Mouse (Mus musculus): ENCODE data around the gene Trmt2a. TPM values are rescaled to one million over a fixed set of nuclear protein-coding genes. Genes with fewer than 3 reads are reported as not detected.

Gene Trmt2a
- polyA plus RNA-seq, 1 experiment = 29.7 TPM

DNA sequence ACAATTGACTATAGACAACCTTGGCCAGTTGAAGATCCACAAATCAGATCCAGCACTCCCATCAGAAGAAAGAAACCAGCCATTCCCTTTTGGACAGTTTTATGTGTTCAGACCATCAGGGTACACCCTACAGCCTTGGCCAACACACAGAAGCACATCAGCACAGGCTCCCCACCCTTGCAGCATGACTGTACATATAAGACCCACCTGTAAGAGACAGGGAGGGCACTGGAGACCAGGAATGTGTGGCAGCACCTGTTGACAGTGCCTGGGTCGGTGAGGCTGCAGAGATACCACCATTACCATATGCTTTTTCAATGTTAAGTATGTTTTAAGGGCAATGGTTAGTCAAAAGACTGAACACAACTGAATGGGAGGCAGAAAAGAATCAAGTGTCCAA lies 5.4 kb downstream of the Trmt2a start:
- TF ChIP-seq CTCF (IDR thresholded peaks at IDR 0.05; ENCODE audit: extremely low read depth, insufficient read length, insufficient replicate concordance, low read depth, low read length) = no peak
- TF ChIP-seq POLR2A (IDR thresholded peaks at IDR 0.05; ENCODE audit: low read depth, low read length) = no peak
- no peaks in the 10 kb centered on the region for H3K27me3 ChIP-seq (ENCODE audit: control insufficient read depth, insufficient read depth, low read length)
- peaks cover 62% of the 10 kb centered on the region for H3K36me3 ChIP-seq (ENCODE audit: control insufficient read depth, insufficient read depth, low read length)
- peaks cover 5% of the 10 kb centered on the region for H3K4me1 ChIP-seq (ENCODE audit: control insufficient read depth, insufficient read depth, insufficient read length, low read length)
- H3K27ac ChIP-seq (ENCODE audit: insufficient read depth, low read depth, low read length) = no peak overlapping the region
- H3K4me3 ChIP-seq (ENCODE audit: low read depth, low read length) = no peak overlapping the region
- WGBS = 54% methylated on average over 1 of the region's 1 CpGs

DNA sequence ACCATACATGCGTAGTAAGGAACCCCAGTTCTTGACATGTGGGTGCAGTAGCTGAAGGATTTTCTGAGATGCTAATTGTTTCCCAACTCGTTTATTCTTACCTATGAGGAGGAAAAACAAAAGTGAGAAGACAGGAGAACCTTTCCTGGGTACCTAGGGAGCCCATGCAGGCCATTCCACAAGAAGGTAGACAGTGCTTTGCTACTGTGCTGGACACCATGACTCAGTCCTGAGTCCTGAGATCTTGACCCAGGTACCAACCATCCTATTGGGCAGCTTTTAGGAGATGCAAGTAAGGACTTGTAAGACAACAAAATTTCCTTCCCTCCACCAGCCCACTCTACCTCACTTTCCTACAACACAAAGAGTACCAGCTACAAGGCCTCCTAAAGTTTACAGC lies 9.7 kb downstream of the Trmt2a start, which contains the start of gene Gm49776:
TSS of gene Gm49776 (minus strand) at position 101 of the 400 bp plus-strand sequence.
- H3K36me3 ChIP-seq (ENCODE audit: control insufficient read depth, insufficient read depth, low read length) = peaks cover 67% of the 10 kb centered on the region
- no peak within 1 kb of the TSS for H3K27ac ChIP-seq (ENCODE audit: insufficient read depth, low read depth, low read length)
- TF ChIP-seq CTCF (IDR thresholded peaks at IDR 0.05; ENCODE audit: extremely low read depth, insufficient read length, insufficient replicate concordance, low read depth, low read length) (no peak), POLR2A (IDR thresholded peaks at IDR 0.05; ENCODE audit: low read depth, low read length) (no peak)
- no peaks in the 10 kb centered on the region for H3K27me3 ChIP-seq (ENCODE audit: control insufficient read depth, insufficient read depth, low read length)
- 90% methylated on average over 2 of the region's 2 CpGs for WGBS
- H3K4me1 ChIP-seq (ENCODE audit: control insufficient read depth, insufficient read depth, insufficient read length, low read length) = no peaks in the 10 kb centered on the region
- H3K4me3 ChIP-seq (ENCODE audit: low read depth, low read length) = no peak within 1 kb of the TSS

GRCm38 (mm10) chr16:18265024-18265423 lies 16.5 kb downstream of the Trmt2a start:
- Histone ChIP-seq H3K4me1 (ENCODE audit: control insufficient read depth, insufficient read depth, insufficient read length, low read length) (no peaks in the 10 kb centered on the region), H3K27ac (ENCODE audit: insufficient read depth, low read depth, low read length) (no peak overlapping the region), H3K27me3 (ENCODE audit: control insufficient read depth, insufficient read depth, low read length) (no peaks in the 10 kb centered on the region), H3K4me3 (ENCODE audit: low read depth, low read length) (no peak overlapping the region), H3K36me3 (ENCODE audit: control insufficient read depth, insufficient read depth, low read length) (peaks cover 45% of the 10 kb centered on the region)
- TF ChIP-seq POLR2A (IDR thresholded peaks at IDR 0.05; ENCODE audit: low read depth, low read length) (no peak), CTCF (IDR thresholded peaks at IDR 0.05; ENCODE audit: extremely low read depth, insufficient read length, insufficient replicate concordance, low read depth, low read length) (no peak)
- WGBS = 87% methylated on average over 2 of the region's 2 CpGs

- Histone ChIP-seq H3K4me3 (ENCODE audit: low read depth, low read length) (no peak overlapping the region), H3K4me1 (ENCODE audit: control insufficient read depth, insufficient read depth, insufficient read length, low read length) (no peaks in the 10 kb centered on the region), H3K36me3 (ENCODE audit: control insufficient read depth, insufficient read depth, low read length) (peaks cover 51% of the 10 kb centered on the region), H3K27ac (ENCODE audit: insufficient read depth, low read depth, low read length) (no peak overlapping the region), H3K27me3 (ENCODE audit: control insufficient read depth, insufficient read depth, low read length) (no peaks in the 10 kb centered on the region)
- WGBS = 68% methylated on average over 5 of the region's 5 CpGs
- TF ChIP-seq CTCF (IDR thresholded peaks at IDR 0.05; ENCODE audit: extremely low read depth, insufficient read length, insufficient replicate concordance, low read depth, low read length) (no peak), POLR2A (IDR thresholded peaks at IDR 0.05; ENCODE audit: low read depth, low read length) (no peak)
These were observed 19.7 kb downstream of the Trmt2a start for GRCm38 (mm10) chr16:18268182-18268581.

- Histone ChIP-seq H3K36me3 (ENCODE audit: control insufficient read depth, insufficient read depth, low read length) (peaks cover 63% of the 10 kb centered on the region), H3K27ac (ENCODE audit: insufficient read depth, low read depth, low read length) (no peak overlapping the region), H3K4me3 (ENCODE audit: low read depth, low read length) (no peak overlapping the region), H3K27me3 (ENCODE audit: control insufficient read depth, insufficient read depth, low read length) (no peaks in the 10 kb centered on the region), H3K4me1 (ENCODE audit: control insufficient read depth, insufficient read depth, insufficient read length, low read length) (no peaks in the 10 kb centered on the region)
- WGBS = 75% methylated on average over 2 of the region's 2 CpGs
- TF ChIP-seq POLR2A (IDR thresholded peaks at IDR 0.05; ENCODE audit: low read depth, low read length) (no peak), CTCF (IDR thresholded peaks at IDR 0.05; ENCODE audit: extremely low read depth, insufficient read length, insufficient replicate concordance, low read depth, low read length) (no peak)
These were observed 26.7 kb downstream of the Trmt2a start for GRCm38 (mm10) chr16:18275166-18275565.

DNA sequence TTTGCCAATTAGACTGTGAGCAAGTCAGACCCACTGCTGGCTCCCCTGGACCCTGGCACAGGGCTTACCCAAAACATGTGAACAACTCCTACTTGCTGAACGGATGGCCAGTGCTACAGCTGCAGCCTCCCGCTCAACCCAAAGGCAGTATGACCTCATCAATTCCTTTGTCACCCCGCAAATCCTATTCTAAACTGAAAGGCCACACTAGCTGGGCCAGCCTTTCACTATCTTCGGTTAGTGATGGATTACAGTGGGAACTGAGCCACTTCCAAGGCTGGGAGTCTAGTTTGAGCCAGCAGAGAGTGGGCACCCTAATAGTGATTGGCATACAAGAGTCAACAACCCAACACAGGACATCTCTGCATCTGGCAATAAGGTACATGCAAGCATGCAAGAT lies 39.7 kb downstream of the Trmt2a start:
- Histone ChIP-seq H3K4me1 (ENCODE audit: control insufficient read depth, insufficient read depth, insufficient read length, low read length) (peaks cover 9% of the 10 kb centered on the region; the same call in 1 of the 2 replicates), H3K4me3 (ENCODE audit: low read depth, low read length) (peak overlapping the region; percentile 95), H3K27me3 (ENCODE audit: control insufficient read depth, insufficient read depth, low read length) (no peaks in the 10 kb centered on the region), H3K36me3 (ENCODE audit: control insufficient read depth, insufficient read depth, low read length) (peaks cover 17% of the 10 kb centered on the region), H3K27ac (ENCODE audit: insufficient read depth, low read depth, low read length) (peak overlapping the region; percentile 77; the same call in 1 of the 2 replicates)
- TF ChIP-seq CTCF (IDR thresholded peaks at IDR 0.05; ENCODE audit: extremely low read depth, insufficient read length, insufficient replicate concordance, low read depth, low read length) = no peak
- no peak for TF ChIP-seq POLR2A (IDR thresholded peaks at IDR 0.05; ENCODE audit: low read depth, low read length)
- WGBS = under 1% methylated on average over 4 of the region's 4 CpGs

DNA sequence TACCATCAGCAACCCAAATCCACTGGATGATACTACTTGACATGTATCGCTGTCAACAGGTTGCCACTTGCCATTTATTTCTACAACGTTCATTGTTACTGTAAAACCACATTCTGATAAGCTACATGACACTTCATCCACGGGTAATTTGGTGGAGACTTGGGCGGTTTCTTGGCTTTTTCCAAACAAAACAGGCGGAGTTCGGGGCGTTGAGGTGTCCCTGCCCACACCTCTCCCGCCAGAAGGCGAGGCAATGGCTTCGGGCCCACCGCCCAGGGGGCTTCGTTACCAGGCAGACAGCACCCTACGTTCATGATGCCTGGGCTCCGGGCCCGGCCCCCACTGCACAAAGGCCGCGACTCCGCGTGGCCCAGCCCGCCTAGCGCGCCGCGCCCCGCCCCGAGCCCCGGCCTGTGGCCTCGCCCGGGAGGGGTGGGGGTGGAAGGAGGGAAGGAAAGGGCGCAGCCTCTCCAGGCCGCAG lies 40.1 kb downstream of the Trmt2a start:
- Histone ChIP-seq H3K27me3 (ENCODE audit: control insufficient read depth, insufficient read depth, low read length) (no peaks in the 10 kb centered on the region), H3K36me3 (ENCODE audit: control insufficient read depth, insufficient read depth, low read length) (peaks cover 13% of the 10 kb centered on the region), H3K27ac (ENCODE audit: insufficient read depth, low read depth, low read length) (peak overlapping the region; percentile 77), H3K4me3 (ENCODE audit: low read depth, low read length) (peak overlapping the region; percentile 95), H3K4me1 (ENCODE audit: control insufficient read depth, insufficient read depth, insufficient read length, low read length) (peaks cover 9% of the 10 kb centered on the region; the same call in 1 of the 2 replicates)
- no peak for TF ChIP-seq CTCF (IDR thresholded peaks at IDR 0.05; ENCODE audit: extremely low read depth, insufficient read length, insufficient replicate concordance, low read depth, low read length)
- 1% methylated on average over 31 of the region's 31 CpGs for WGBS

Data from small intestine, adult 2 months (tissue).